Mouse (Mus musculus) CH12.LX (cell line): ENCODE data around the gene Cmtm8. TPM values are rescaled to one million over a fixed set of nuclear protein-coding genes. Genes with fewer than 3 reads are reported as not detected.
A peak's percentile ranks its signal among the peaks of the same experiment; 100 is the strongest.

Experiments used
- DNase-seq: peaks from one replicate; pipeline ENCODE4 v3.0.0-alpha.2; 2013; ENCODE audit errors: extremely low read depth
- H3K27ac ChIP-seq: 2 replicates; pipeline ENCODE4 v1.5.1; 2012; ENCODE audit warnings: low read depth, mild to moderate bottlenecking, control low read depth, moderate library complexity; ENCODE audit not compliant: insufficient read depth
- H3K27me3 ChIP-seq: replicated peaks from 2 replicates; pipeline ENCODE3; 2012; ENCODE audit warnings: inconsistent platforms
- H3K36me3 ChIP-seq, 2 experiments: replicated peaks in 1 of 2; 2 replicates each; pipeline versions ENCODE3 to v1.6.1; 2012; ENCODE audit warnings: inconsistent platforms in 1 of 2, low read length in 1 of 2, mild to moderate bottlenecking in 1 of 2, mixed read lengths in 1 of 2, moderate library complexity in 1 of 2; ENCODE audit not compliant: control insufficient read depth in 1 of 2, insufficient read depth in 1 of 2
- H3K4me1 ChIP-seq, 2 experiments: 2 replicates each; pipeline ENCODE4 v1.6.1; 2012; ENCODE audit warnings: inconsistent platforms in 1 of 2, moderate library complexity in 1 of 2; ENCODE audit not compliant: insufficient read depth in 2 of 2, control insufficient read depth in 1 of 2
- H3K4me2 ChIP-seq: 2 replicates; pipeline ENCODE4 v1.6.1; 2012; ENCODE audit warnings: low read depth, mild to moderate bottlenecking, control low read depth; ENCODE audit not compliant: poor library complexity, insufficient read depth, severe bottlenecking
- H3K4me3 ChIP-seq, 3 experiments: fragments of 150-350 bp in 1 of 3; sonication (generic) in 1 of 3; replicated peaks in 1 of 3; 2 replicates each; pipeline versions ENCODE3 to v1.5.1; 2011 to 2012; ENCODE audit warnings: low read depth in 2 of 3, low read length in 2 of 3, mild to moderate bottlenecking in 2 of 3, moderate library complexity in 2 of 3, control low read depth in 1 of 3, improper control_type of control experiment in 1 of 3, inconsistent platforms in 1 of 3, mixed read lengths in 1 of 3; ENCODE audit not compliant: poor library complexity in 1 of 3
- H3K79me2 ChIP-seq: replicated peaks from 2 replicates; pipeline ENCODE4 v1.6.1; 2012; ENCODE audit warnings: mild to moderate bottlenecking, moderate library complexity; ENCODE audit not compliant: control insufficient read depth, poor library complexity, insufficient read depth, severe bottlenecking; ENCODE audit errors: extremely low read depth
- H3K9ac ChIP-seq: 2 replicates; pipeline ENCODE4 v1.6.1; 2012; ENCODE audit warnings: low read depth, mild to moderate bottlenecking, control low read depth, moderate library complexity; ENCODE audit not compliant: insufficient read depth
- H3K9me3 ChIP-seq: replicated peaks from 2 replicates; pipeline ENCODE3; 2012; ENCODE audit warnings: low read length, inconsistent platforms, mixed read lengths
- BHLHE40 ChIP-seq: IDR thresholded peaks from 2 replicates; pipeline ENCODE4 v1.6.1; 2011; ENCODE audit warnings: mild to moderate bottlenecking, low read depth, low read length, improper control_type of control experiment
- CHD2 ChIP-seq: IDR thresholded peaks from 2 replicates; pipeline ENCODE4 v1.6.1; 2011; ENCODE audit warnings: low read length, improper control_type of control experiment
- EP300 ChIP-seq: IDR thresholded peaks from 2 replicates; pipeline ENCODE4 v1.6.1; 2011; ENCODE audit warnings: low read length, improper control_type of control experiment
- IRF4 ChIP-seq: IDR thresholded peaks from 2 replicates; pipeline ENCODE4 v1.6.1; 2014; ENCODE audit warnings: low read depth, mild to moderate bottlenecking, inconsistent platforms, low read length, improper control_type of control experiment
- JUND ChIP-seq: conservative IDR thresholded peaks from 2 replicates; pipeline ENCODE4 v1.6.1; 2011; ENCODE audit warnings: low read depth, low read length, improper control_type of control experiment
- KAT2A ChIP-seq: IDR thresholded peaks from 2 replicates; pipeline ENCODE4 v1.6.1; 2012; ENCODE audit warnings: low read length, improper control_type of control experiment, inconsistent platforms; ENCODE audit not compliant: insufficient replicate concordance
- MAFK ChIP-seq: IDR thresholded peaks from 2 replicates; pipeline ENCODE4 v1.6.1; 2011; ENCODE audit warnings: low read length, improper control_type of control experiment; ENCODE audit not compliant: insufficient replicate concordance
- MAX ChIP-seq: IDR thresholded peaks from 2 replicates; pipeline ENCODE4 v1.6.1; 2011; ENCODE audit warnings: low read length, improper control_type of control experiment
- MAZ ChIP-seq: IDR thresholded peaks from 2 replicates; pipeline ENCODE4 v1.6.1; 2012; ENCODE audit warnings: low read depth, mild to moderate bottlenecking, inconsistent platforms, low read length, improper control_type of control experiment, moderate library complexity
- MYC ChIP-seq: IDR thresholded peaks from 2 replicates; pipeline ENCODE4 v1.6.1; 2011; ENCODE audit warnings: low read depth, mild to moderate bottlenecking, improper control_type of control experiment, low read length
- NELFE ChIP-seq: IDR thresholded peaks from 2 replicates; pipeline ENCODE4 v1.6.1; 2011; ENCODE audit warnings: low read depth, low read length, improper control_type of control experiment
- PAX5 ChIP-seq: IDR thresholded peaks from 2 replicates; pipeline ENCODE4 v1.6.1; 2012; ENCODE audit warnings: low read length, inconsistent platforms, mixed read lengths
- POLR2A ChIP-seq: IDR thresholded peaks from 2 replicates; pipeline ENCODE4 v1.6.1; 2011; ENCODE audit warnings: low read depth, mild to moderate bottlenecking, improper control_type of control experiment, low read length
- RCOR1 ChIP-seq: conservative IDR thresholded peaks from 2 replicates; pipeline ENCODE4 v1.6.1; 2012; ENCODE audit warnings: low read depth, mild to moderate bottlenecking, inconsistent platforms, low read length, improper control_type of control experiment
- SMC3 ChIP-seq: IDR thresholded peaks from 2 replicates; pipeline ENCODE4 v1.6.1; 2011; ENCODE audit warnings: low read depth, low read length, improper control_type of control experiment
- TCF12 ChIP-seq: IDR thresholded peaks from 2 replicates; pipeline ENCODE4 v1.6.1; 2014; ENCODE audit warnings: low read depth, mild to moderate bottlenecking, inconsistent platforms, low read length, improper control_type of control experiment
- UBTF ChIP-seq: IDR thresholded peaks from 2 replicates; pipeline ENCODE4 v1.6.1; 2012; ENCODE audit warnings: low read depth, mild to moderate bottlenecking, inconsistent platforms, low read length, improper control_type of control experiment, moderate library complexity
- USF1 ChIP-seq: IDR thresholded peaks from 2 replicates; pipeline ENCODE4 v1.6.1; 2014; ENCODE audit warnings: low read depth, mild to moderate bottlenecking, inconsistent platforms, low read length, improper control_type of control experiment
- ZC3H11A ChIP-seq: IDR thresholded peaks from 2 replicates; pipeline ENCODE4 v1.6.1; 2012; ENCODE audit warnings: low read depth, mild to moderate bottlenecking, inconsistent platforms, low read length, improper control_type of control experiment
- ZKSCAN1 ChIP-seq: IDR thresholded peaks from 2 replicates; pipeline ENCODE4 v1.6.1; 2012; ENCODE audit warnings: low read depth, inconsistent platforms, low read length, improper control_type of control experiment, borderline replicate concordance
- ZMIZ1 ChIP-seq: IDR thresholded peaks from 2 replicates; pipeline ENCODE4 v1.6.1; 2012; ENCODE audit warnings: low read depth, mild to moderate bottlenecking, inconsistent platforms, low read length, improper control_type of control experiment
- ZNF384 ChIP-seq: IDR thresholded peaks from 2 replicates; pipeline ENCODE4 v1.6.1; 2012; ENCODE audit warnings: low read depth, low read length, improper control_type of control experiment, inconsistent platforms
- dilution Hi-C: fragments of 300-500 bp; cut with MboI; formaldehyde crosslinking; loops from 2 replicates; pipeline ENCODE4 v1.14.3; 2020; ENCODE audit warnings: low sequenced_read_pairs; ENCODE audit not compliant: extremely low pct_unique_long_range_greater_than_20kb, extremely low pct_ligation_motif_present
- in situ Hi-C: fragments of 300-500 bp; cut with MboI; formaldehyde crosslinking; loops from 3 replicates; pipeline ENCODE4 v1.14.3; 2019; ENCODE audit warnings: low sequenced_read_pairs, low pct_ligation_motif_present, low pct_unique_long_range_greater_than_20kb, mixed read lengths
- polyA plus RNA-seq: library from polyadenylated mRNA; unstranded; fragments of >175 nt; gene quantifications from 2 replicates; pipeline ENCODE4 v1.2.1, GENCODE M21; 2012; ENCODE audit warnings: low read depth; ENCODE audit not compliant: insufficient read length
- total RNA-seq, 2 experiments: library from RNA; depleted of rRNA; stranded (reverse); fragments of 300-350 nt in 1 of 2; fragments of >200 nt in 1 of 2; gene quantifications; 2 replicates each; pipeline ENCODE4 v1.2.3; 2012 to 2014

Gene Cmtm8
- total and polyA plus RNA-seq, 3 experiments = 1.6 to 4.1 (median 2.7) TPM

DNA sequence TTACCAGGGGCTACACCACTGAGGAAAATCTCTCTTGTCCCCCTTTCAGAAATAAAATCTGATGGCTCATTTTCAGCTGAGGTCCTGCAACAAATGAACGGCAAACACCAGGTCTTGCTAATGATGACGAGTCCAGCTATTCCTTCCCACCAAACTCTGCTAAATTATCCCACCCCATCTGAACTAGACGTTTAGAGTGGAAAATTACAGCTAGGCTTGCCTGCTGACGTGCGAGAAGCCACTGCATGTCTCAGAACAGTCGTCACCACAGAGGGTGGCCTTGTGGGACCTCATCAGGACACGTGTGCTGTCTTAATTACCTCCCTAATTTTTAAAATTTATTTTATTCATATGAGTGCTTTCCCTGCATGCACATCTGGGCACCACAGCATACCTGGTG, 72.4 kb downstream of the Cmtm8 start:
- no peak for DNase-seq
- H3K4me3 ChIP-seq = no peak overlapping the region
- peaks cover 24 to 69% of the 10 kb centered on the region in 2 experiments for H3K36me3 ChIP-seq
- H3K79me2 ChIP-seq = 0 out of 2 replicates have a peak, but pooled peaks cover 2% of the 10 kb centered on the region
- dilution Hi-C loops = no loop called here
- H3K9ac ChIP-seq = no peak overlapping the region
- TF ChIP-seq ZC3H11A (no peak), KAT2A (no peak), MAX (no peak), ZKSCAN1 (no peak), JUND (no peak), USF1 (no peak), RCOR1 (no peak), POLR2A (no peak), EP300 (no peak), SMC3 (no peak), MYC (no peak), ZNF384 (no peak), MAZ (no peak), PAX5 (no peak), IRF4 (no peak), NELFE (no peak), TCF12 (no peak), CHD2 (no peak), MAFK (no peak), ZMIZ1 (no peak)
- TF ChIP-seq, all 38 proteins: peak for 0
- H3K27me3 ChIP-seq = no peaks in the 10 kb centered on the region
- H3K27ac ChIP-seq = no peak overlapping the region
- peaks cover 15 to 55% of the 10 kb centered on the region in 2 experiments for H3K4me1 ChIP-seq
- H3K9me3 ChIP-seq = peaks cover 11% of the 10 kb centered on the region
- in situ Hi-C loops = no loop called here
- H3K4me2 ChIP-seq = no peak overlapping the region

DNA sequence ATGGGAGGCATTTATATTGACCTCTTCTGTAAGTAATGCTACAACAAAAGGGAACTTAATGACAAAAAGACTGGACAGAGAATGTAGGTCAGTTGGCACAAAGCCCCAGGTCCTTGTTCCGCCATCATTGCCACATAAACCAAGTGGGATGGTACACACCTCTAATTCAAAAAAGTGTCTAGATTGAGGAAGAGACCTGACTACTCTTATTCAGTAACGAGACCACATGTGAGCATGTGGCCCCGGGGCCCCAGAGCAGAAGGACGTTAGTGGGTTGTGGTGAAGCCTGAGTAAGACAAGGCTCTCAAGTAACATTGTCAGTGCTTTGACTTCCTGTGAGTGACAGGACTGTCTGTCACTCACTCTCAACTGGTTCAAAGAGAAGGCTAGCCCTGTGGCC, 73.7 kb downstream of the Cmtm8 start:
- TF ChIP-seq UBTF (no peak), BHLHE40 (peak; percentile 46)
- H3K4me3 ChIP-seq = no peak overlapping the region
- in situ Hi-C loops = no loop called here
- peaks cover 11 to 42% of the 10 kb centered on the region in 2 experiments for H3K4me1 ChIP-seq
- H3K9me3 ChIP-seq = peaks cover 11% of the 10 kb centered on the region
- no peak overlapping the region for H3K27ac ChIP-seq
- H3K27me3 ChIP-seq = no peaks in the 10 kb centered on the region
- 0 out of 2 replicates have a peak, but pooled peaks cover under 1% of the 10 kb centered on the region for H3K79me2 ChIP-seq
- dilution Hi-C loops = no loop called here
- no peak overlapping the region for H3K9ac ChIP-seq
- peaks cover 24 to 74% of the 10 kb centered on the region in 2 experiments for H3K36me3 ChIP-seq
- H3K4me2 ChIP-seq = no peak overlapping the region
- no peak for DNase-seq
